Mouse (Mus musculus): ENCODE results near the gene Csnk2a1.

- no peak for TF ChIP-seq POLR2A (IDR thresholded peaks at IDR 0.05; ENCODE audit: insufficient read length, low read depth)
- TF ChIP-seq MYOG (IDR thresholded peaks at IDR 0.05; ENCODE audit: control insufficient read depth in 1 of 3, insufficient read depth in 1 of 3, insufficient read length in 2 of 3, low read depth in 2 of 3) = no peak
- no peak for TF ChIP-seq TCF12 (IDR thresholded peaks at IDR 0.05; ENCODE audit: insufficient read depth, poor library complexity, severe bottlenecking)
These were observed 90.4 kb downstream of the Csnk2a1 start for GRCm38 (mm10) chr2:152317054-152317453.
